Mouse (Mus musculus) midbrain, embryonic 10.5 days (tissue): Measurements from ENCODE around the gene Zfp775. TPM values are rescaled to one million over a fixed set of nuclear protein-coding genes. Genes with fewer than 3 reads are reported as not detected.
A peak's percentile ranks its signal among the peaks of the same experiment; 100 is the strongest.

ENCODE experiments used
- DNase-seq: peaks from one replicate; pipeline ENCODE4 v3.0.0-alpha.2; 2017; ENCODE audit warnings: low spot score
- H3K27ac ChIP-seq: fragments of 300-500 bp; sonication (generic); replicated peaks from 2 replicates; pipeline ENCODE4 v1.5.1; 2016; ENCODE audit warnings: mild to moderate bottlenecking
- H3K27me3 ChIP-seq: fragments of 300-500 bp; sonication (generic); 2 replicates; pipeline ENCODE4 v1.6.1; 2016; ENCODE audit warnings: low read depth, mild to moderate bottlenecking; ENCODE audit not compliant: poor library complexity, severe bottlenecking
- H3K36me3 ChIP-seq: fragments of 300-500 bp; sonication (generic); 2 replicates; pipeline ENCODE4 v1.6.1; 2016; ENCODE audit warnings: mild to moderate bottlenecking, moderate library complexity
- H3K4me1 ChIP-seq: fragments of 300-500 bp; sonication (generic); 2 replicates; pipeline ENCODE4 v1.6.1; 2016
- H3K4me3 ChIP-seq: fragments of 300-500 bp; sonication (generic); 2 replicates; pipeline ENCODE4 v1.5.1; 2016; ENCODE audit warnings: mild to moderate bottlenecking, moderate library complexity
- H3K9me3 ChIP-seq: fragments of 300-500 bp; sonication (generic); replicated peaks from 2 replicates; pipeline ENCODE4 v1.6.1; 2016; ENCODE audit warnings: mild to moderate bottlenecking
- WGBS: fragments of 180-500 bp; shearing (Covaris S2); methylation state at CpG from one replicate; pipeline ENCODE4 v1.1.7; 2016; 5-methylcytosine and 5-hydroxymethylcytosine counted together
- polyA plus RNA-seq: library from polyadenylated mRNA; unstranded; fragments of >200 nt; fragmentation: Nextera tagmentation; extraction: Ambion mirVana; gene quantifications from 2 replicates; pipeline ENCODE4 v1.2.1, GENCODE M21; 2016

Gene Zfp775
- polyA plus RNA-seq, 1 experiment from 2014 or later = 10.3 TPM

DNA sequence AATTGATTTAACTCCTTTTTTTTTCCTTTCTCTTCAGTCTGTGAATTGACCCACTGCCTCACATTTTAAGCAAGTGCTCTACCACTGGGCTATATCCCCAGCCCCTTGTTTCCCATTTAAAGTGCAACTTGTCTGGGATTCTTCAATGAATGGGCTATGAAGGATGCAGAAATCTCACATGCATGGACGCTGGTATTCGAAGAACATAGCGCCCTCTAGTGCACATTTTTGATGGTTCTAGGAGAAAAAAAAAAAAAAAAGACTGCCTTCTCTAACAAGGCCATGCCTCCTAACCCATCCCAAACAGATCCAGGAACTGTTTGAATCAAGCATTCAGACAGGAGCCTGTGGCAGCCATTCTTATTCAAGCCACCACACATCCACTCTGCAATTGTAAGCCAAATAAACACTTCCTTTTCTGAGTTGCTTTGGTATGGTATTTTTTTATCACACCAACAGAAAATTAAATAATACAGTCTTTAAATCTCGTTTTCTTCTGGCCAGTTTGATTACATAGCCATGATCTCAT is 41.0 kb downstream of the Zfp775 start:
- Histone ChIP-seq H3K27me3 (no peaks in the 10 kb centered on the region; the same call in none of the 2 replicates), H3K36me3 (no peaks in the 10 kb centered on the region), H3K4me1 (peaks cover 4% of the 10 kb centered on the region; the same call in 1 of the 2 replicates), H3K27ac (no peak overlapping the region), H3K4me3 (no peak overlapping the region), H3K9me3 (no peaks in the 10 kb centered on the region)
- DNase-seq = no peak
- WGBS = 20% methylated on average over 4 of the region's 4 CpGs

DNA sequence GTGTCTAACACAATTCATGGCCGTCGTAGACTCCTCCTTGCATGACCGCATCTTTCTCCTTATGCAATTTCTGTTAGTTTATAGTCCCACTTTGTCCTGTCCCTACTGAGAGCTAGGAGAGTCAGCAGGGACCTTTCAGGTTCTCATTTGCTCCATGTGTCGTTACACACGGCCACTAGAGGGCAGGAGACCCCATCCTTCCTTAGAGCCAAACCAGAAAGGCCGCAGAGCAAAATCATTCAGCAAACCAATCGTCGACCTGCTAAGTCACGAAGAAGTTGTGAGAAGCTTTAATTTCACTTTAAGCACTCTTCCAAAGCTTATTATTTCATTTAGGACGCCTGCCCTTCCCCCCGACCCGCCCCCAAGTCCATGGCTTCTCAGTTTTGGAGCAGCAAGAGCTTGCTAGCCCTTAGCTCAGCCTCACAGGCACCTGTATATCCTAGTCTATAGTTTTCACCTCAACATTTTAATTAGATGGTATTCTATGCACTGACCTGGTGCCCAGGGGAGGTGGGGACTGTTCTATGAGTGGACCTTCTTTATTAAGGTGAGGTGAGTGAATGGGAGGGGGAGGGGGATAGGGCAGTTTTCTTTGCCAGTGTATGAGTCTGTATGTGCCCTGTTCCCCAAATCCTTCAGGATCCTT is 43.9 kb downstream of the Zfp775 start:
- no peak overlapping the region for H3K4me3 ChIP-seq
- H3K4me1 ChIP-seq = no peaks in the 10 kb centered on the region
- no peaks in the 10 kb centered on the region for H3K9me3 ChIP-seq
- DNase-seq = peak; percentile 71
- no peak overlapping the region for H3K27ac ChIP-seq
- no peaks in the 10 kb centered on the region; the same call in none of the 2 replicates for H3K27me3 ChIP-seq
- no peaks in the 10 kb centered on the region for H3K36me3 ChIP-seq
- 21% methylated on average over 12 of the region's 12 CpGs for WGBS

DNA sequence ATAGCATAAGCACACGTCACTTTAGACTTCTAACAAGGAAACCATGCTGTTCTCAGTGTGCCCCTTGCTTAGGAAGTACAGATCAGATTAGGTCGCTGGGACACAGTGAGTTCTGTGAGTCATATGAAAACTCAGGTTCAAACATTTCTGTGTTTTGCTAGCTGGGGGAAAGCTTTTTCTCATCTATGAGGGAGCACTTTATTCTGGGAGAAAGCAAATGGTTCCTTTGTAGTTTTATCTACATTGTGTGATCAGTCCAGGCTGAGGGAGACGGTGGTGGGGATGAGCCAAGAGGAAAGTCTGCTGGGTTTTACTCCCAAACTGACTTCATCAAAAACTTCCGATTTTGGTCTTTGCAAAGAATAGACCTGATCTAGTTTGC is 44.4 kb downstream of the Zfp775 start:
- H3K4me3 ChIP-seq = no peak overlapping the region
- no peaks in the 10 kb centered on the region; the same call in none of the 2 replicates for H3K27me3 ChIP-seq
- no peak overlapping the region for H3K27ac ChIP-seq
- no peaks in the 10 kb centered on the region for H3K4me1 ChIP-seq
- no peaks in the 10 kb centered on the region for H3K36me3 ChIP-seq
- 89% methylated on average over 4 of the region's 4 CpGs for WGBS
- no peaks in the 10 kb centered on the region for H3K9me3 ChIP-seq
- no peak for DNase-seq

DNA sequence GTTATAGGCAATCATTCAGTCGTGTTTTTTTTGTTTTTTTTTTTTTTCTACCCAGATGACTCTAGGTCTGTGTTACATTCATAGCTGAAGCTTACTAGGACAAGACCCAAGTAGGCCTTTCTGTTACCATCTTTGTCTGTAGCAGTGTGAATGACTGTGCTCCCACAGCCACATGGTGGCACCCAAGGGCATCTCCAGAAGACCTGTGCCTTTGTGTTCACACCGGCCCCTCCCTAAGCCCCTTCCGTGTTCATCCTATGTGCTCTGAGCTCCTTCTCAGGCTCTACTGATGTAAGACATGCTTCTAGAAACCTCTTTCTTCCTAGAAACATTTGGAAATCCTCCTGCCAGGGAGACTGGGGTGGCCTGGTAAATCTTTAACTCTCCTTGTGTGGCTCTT is 45.1 kb downstream of the Zfp775 start, which contains the start of gene Gimap8:
Gene Gimap8 (plus strand): TSS at position 240 of the 400 bp plus-strand sequence.
- Histone ChIP-seq H3K4me1 (no peaks in the 10 kb centered on the region), H3K9me3 (no peaks in the 10 kb centered on the region), H3K27me3 (no peaks in the 10 kb centered on the region; the same call in none of the 2 replicates), H3K27ac (no peak within 1 kb of the TSS), H3K36me3 (no peaks in the 10 kb centered on the region), H3K4me3 (no peak within 1 kb of the TSS)
- DNase-seq = no peak
- WGBS = 52% methylated on average over 3 of the region's 3 CpGs

DNA sequence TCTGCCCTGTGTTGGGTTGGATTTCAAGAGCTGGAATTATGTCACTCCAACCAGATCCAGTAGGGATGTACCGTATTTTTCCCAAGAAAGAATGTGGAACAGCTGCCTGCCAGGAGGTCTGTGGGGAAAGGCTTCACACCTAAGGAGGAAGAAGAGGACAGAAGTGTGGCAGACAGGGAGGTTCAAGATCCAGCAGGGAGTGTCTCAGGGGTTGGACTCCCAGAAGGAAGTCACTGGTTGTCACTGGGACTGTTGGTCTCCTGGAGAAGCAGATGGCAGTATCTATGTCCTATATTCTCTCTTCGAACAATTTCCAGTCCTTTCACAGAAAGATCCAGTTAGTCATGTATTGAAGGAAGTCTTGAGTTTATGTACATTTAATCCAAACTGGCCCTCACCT is 45.7 kb downstream of the Zfp775 start:
- no peak for DNase-seq
- no peaks in the 10 kb centered on the region for H3K36me3 ChIP-seq

DNA sequence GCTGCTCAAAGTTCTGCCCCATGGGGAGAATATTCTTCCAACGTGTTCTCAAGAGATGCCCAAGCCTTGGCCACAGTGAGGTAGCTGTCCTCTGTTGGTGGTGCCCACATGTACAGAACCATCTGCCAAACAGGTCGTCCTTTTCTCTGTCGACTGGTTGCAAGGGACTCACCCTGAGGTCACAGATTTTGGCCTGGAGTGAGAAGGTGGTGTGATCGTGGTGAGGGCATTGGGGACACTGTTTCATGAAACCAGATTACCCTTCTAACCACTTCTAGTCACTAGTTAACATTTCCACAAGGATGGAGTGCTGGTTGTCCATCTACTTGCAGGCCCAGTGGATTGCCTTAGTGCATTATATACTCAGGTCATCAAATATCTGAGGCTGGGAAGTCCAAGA is 46.9 kb downstream of the Zfp775 start:
- WGBS = 88% methylated on average over 4 of the region's 4 CpGs
- Histone ChIP-seq H3K36me3 (no peaks in the 10 kb centered on the region), H3K27ac (no peak overlapping the region), H3K9me3 (no peaks in the 10 kb centered on the region), H3K4me3 (no peak overlapping the region), H3K4me1 (no peaks in the 10 kb centered on the region), H3K27me3 (no peaks in the 10 kb centered on the region; the same call in none of the 2 replicates)
- DNase-seq = no peak

More for the DNA sequence above, 45.7 kb downstream of the Zfp775 start:
- Histone ChIP-seq H3K4me1 (no peaks in the 10 kb centered on the region), H3K27me3 (no peaks in the 10 kb centered on the region; the same call in none of the 2 replicates), H3K9me3 (no peaks in the 10 kb centered on the region), H3K27ac (no peak overlapping the region), H3K4me3 (no peak overlapping the region)
- 96% methylated on average over 2 of the region's 2 CpGs for WGBS

DNA sequence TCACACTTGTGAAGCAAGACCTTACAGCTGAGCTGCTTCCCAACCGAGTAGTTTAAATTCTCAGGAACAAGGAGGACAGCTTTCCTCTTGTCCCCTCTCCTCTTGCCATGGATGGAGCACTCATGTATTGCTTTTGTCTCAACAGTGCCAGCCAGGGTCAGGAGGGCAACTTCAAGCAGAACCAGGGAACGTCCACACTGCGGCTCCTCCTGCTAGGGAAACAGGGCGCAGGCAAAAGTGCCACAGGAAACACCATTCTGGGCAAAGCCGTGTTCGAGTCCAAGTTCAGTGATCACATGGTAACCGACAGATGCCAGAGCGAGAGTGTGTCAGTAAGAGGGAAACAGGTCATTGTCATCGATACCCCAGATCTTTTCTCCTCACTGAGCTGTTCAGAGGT is 48.2 kb downstream of the Zfp775 start:
- no peak for DNase-seq
- no peaks in the 10 kb centered on the region for H3K9me3 ChIP-seq
- no peak overlapping the region for H3K4me3 ChIP-seq
- H3K36me3 ChIP-seq = no peaks in the 10 kb centered on the region
- 88% methylated on average over 9 of the region's 9 CpGs for WGBS
- no peak overlapping the region for H3K27ac ChIP-seq
- H3K27me3 ChIP-seq = no peaks in the 10 kb centered on the region; the same call in 1 of the 2 replicates
- no peaks in the 10 kb centered on the region for H3K4me1 ChIP-seq

DNA sequence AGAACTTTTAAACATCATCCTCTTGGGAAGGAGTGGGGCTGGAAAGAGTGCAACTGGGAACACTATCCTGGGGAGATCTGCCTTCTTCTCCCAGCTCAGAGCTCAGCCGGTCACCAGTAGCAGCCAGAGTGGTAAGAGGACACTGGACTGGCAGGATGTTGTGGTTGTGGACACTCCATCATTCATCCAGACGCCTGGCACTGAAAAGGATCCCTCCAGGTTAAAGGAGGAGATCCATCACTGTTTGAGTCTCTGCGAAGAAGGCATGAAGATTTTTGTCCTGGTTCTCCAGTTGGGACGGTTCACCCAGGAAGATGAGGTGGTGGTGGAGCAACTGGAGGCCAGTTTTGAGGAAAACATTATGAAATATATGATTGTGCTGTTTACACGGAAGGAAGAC is 56.9 kb downstream of the Zfp775 start:
- 86% methylated on average over 5 of the region's 5 CpGs for WGBS
- no peaks in the 10 kb centered on the region for H3K4me1 ChIP-seq
- no peak overlapping the region for H3K4me3 ChIP-seq
- H3K27me3 ChIP-seq = no peaks in the 10 kb centered on the region
- DNase-seq = no peak
- H3K9me3 ChIP-seq = no peaks in the 10 kb centered on the region
- H3K27ac ChIP-seq = no peak overlapping the region
- no peaks in the 10 kb centered on the region for H3K36me3 ChIP-seq

DNA sequence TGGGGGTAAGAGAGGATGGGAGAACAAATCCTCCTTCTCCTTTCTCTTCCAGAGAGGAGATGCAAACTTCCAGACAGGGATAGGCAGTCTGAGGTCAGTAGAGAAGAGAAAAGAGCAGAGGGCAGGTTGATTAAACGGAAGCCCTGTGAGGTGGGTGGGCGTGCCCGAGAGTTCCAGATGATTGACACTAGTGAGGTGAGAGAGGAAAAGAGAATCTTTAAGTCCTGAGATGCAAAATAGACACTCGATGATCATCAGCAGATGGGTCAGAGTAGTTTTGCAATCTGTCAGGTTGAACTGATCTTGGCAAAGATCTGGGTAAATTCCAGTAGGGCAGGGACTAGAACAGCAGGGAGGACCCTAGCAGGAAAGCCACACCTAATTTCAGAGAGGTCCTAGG is 62.9 kb downstream of the Zfp775 start:
- Histone ChIP-seq H3K4me3 (no peak overlapping the region), H3K9me3 (no peaks in the 10 kb centered on the region), H3K27ac (no peak overlapping the region), H3K4me1 (no peaks in the 10 kb centered on the region), H3K27me3 (no peaks in the 10 kb centered on the region), H3K36me3 (no peaks in the 10 kb centered on the region)
- no peak for DNase-seq
- 78% methylated on average over 4 of the region's 4 CpGs for WGBS

DNA sequence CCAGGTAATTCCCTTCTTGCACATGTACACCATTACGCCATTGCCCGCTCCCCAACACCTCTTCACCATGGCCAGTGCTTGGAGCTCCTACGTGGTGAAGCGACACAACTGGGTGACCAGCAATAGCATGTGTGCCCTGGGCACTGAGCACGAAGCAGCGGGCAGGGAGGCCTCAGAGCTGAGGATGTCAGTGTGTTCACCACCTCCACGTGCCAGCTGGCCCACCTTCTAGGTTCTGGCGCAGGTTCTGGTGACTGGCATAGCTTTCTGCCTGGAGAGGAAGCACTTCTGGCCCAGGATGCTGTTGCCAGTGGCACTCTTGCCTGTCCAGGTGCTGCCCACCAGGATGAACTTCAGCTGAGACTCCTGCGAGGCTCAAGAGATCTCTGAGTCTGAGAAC is 63.6 kb downstream of the Zfp775 start:
- no peak overlapping the region for H3K4me3 ChIP-seq
- H3K27me3 ChIP-seq = no peaks in the 10 kb centered on the region
- no peak for DNase-seq
- H3K9me3 ChIP-seq = no peaks in the 10 kb centered on the region
- H3K4me1 ChIP-seq = no peaks in the 10 kb centered on the region
- 94% methylated on average over 9 of the region's 9 CpGs for WGBS
- no peaks in the 10 kb centered on the region for H3K36me3 ChIP-seq
- no peak overlapping the region for H3K27ac ChIP-seq

DNA sequence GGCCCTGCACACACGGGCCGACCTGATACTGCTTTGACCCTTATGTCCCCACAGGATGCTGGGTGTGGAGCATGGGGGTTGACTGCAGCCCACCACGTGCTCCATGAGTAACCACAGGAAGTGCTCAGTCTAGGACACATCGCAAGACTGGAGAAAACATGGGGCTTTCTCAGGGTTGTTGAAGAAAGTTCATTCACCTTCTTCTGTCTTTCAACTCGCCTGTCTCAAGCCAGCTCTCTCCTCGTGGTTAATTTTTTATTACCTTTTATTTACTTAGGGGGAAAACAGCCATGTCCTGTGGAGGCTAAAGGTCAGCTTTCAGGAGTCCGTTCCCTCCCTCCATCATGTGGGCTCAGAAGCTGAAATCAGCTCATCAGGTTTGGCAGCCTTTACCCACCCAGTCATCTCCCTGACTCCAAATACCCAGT is 64.3 kb downstream of the Zfp775 start:
- DNase-seq = no peak
- Histone ChIP-seq H3K27ac (no peak overlapping the region), H3K27me3 (no peaks in the 10 kb centered on the region), H3K9me3 (no peaks in the 10 kb centered on the region), H3K4me1 (no peaks in the 10 kb centered on the region), H3K36me3 (no peaks in the 10 kb centered on the region), H3K4me3 (no peak overlapping the region)
- WGBS = 70% methylated on average over 7 of the region's 7 CpGs

DNA sequence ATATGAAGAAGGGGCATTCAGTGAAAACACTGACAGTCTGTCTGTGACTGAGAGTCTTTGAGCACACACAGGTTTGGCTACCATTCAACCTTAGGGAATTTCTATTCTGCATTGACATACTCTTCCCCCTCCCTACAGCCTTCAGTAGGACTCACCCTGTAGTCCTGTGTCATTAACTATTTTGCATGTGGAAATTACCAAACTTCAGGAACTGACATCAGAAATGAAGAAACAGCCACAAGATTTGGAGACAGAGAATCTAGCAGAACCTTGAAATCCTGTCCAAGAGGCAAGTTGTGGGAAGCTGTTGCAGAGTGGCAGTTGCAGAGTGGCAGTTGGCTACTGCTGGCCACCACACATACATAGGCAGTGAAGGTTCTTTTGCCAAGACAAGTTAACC is 66.2 kb downstream of the Zfp775 start:
- DNase-seq = no peak

DNA sequence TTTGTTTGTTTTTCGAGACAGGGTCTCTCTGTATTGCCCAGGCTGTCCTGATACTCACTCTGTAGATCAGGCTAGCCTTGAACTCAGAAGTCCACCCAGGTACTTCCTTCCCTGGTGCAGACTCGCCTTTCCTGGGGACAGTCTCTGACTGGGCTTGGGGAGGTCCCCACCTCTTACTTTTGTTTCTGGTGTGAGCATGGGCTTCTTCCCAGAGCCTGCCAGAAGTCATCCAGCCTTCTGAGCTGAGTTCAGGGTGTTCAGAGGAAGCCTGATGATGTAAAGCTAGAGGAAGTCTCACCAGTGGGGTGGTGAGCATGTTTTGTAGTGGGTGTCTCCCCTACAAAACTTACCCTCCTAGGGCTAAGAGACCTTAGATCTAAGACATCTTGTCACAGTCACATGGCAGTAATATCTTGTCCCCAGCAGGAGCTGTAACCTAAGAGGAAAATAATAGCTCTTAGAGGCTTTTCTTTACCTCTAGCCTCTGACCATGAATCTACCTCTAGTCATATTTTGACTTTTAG is 67.6 kb downstream of the Zfp775 start:
- Histone ChIP-seq H3K4me3 (no peak overlapping the region), H3K4me1 (no peaks in the 10 kb centered on the region), H3K27ac (no peak overlapping the region), H3K27me3 (no peaks in the 10 kb centered on the region), H3K9me3 (no peaks in the 10 kb centered on the region), H3K36me3 (no peaks in the 10 kb centered on the region)
- no peak for DNase-seq
- 79% methylated on average over 2 of the region's 2 CpGs for WGBS

More for the DNA sequence above, 66.2 kb downstream of the Zfp775 start:
- Histone ChIP-seq H3K4me1 (no peaks in the 10 kb centered on the region), H3K36me3 (no peaks in the 10 kb centered on the region), H3K27me3 (no peaks in the 10 kb centered on the region), H3K27ac (no peak overlapping the region), H3K9me3 (no peaks in the 10 kb centered on the region), H3K4me3 (no peak overlapping the region)
